Mouse (Mus musculus) MEL (cell line): ENCODE measurements at regions not wholly inside any gene's neighbourhood (a gene's known extent, or its start where the extent isn't known, plus 50 kb on each side); places are given as distances from the start of the nearest gene placed in this dataset.

Source experiments
- CTCF ChIP-seq, 3 experiments: IDR thresholded peaks in 2 of 3; conservative IDR thresholded peaks in 1 of 3; 2 replicates each; pipeline ENCODE4 v1.5.1; 2011 to 2012; ENCODE audit warnings: low read length in 3 of 3, low read depth in 2 of 3, mild to moderate bottlenecking in 2 of 3, improper control_type of control experiment in 1 of 3, inconsistent platforms in 1 of 3, mixed read lengths in 1 of 3, moderate library complexity in 1 of 3; ENCODE audit not compliant: control insufficient read depth in 1 of 3, insufficient read depth in 1 of 3, poor library complexity in 1 of 3, severe bottlenecking in 1 of 3
- EP300 ChIP-seq, 2 experiments: IDR thresholded peaks; 2 replicates each; pipeline ENCODE4 v1.6.1; 2011; ENCODE audit warnings: improper control_type of control experiment in 2 of 2, low read length in 2 of 2, low read depth in 1 of 2, mild to moderate bottlenecking in 1 of 2
- GATA1 ChIP-seq: IDR thresholded peaks from 2 replicates; pipeline ENCODE4 v1.6.1; 2011; ENCODE audit warnings: low read depth, low read length, improper control_type of control experiment
- MAZ ChIP-seq: IDR thresholded peaks from 2 replicates; pipeline ENCODE4 v1.6.1; 2012; ENCODE audit warnings: low read depth, mild to moderate bottlenecking, inconsistent platforms, low read length, improper control_type of control experiment
- MYC ChIP-seq: IDR thresholded peaks from 2 replicates; pipeline ENCODE4 v1.6.1; 2011; ENCODE audit warnings: low read depth, mild to moderate bottlenecking, low read length, improper control_type of control experiment, moderate library complexity
- POLR2A ChIP-seq, 2 experiments: IDR thresholded peaks; 2 replicates each; pipeline ENCODE4 v1.6.1; 2011 to 2012; ENCODE audit warnings: low read length in 2 of 2, mild to moderate bottlenecking in 2 of 2, control low read depth in 1 of 2, improper control_type of control experiment in 1 of 2, low read depth in 1 of 2, moderate library complexity in 1 of 2; ENCODE audit not compliant: control insufficient read depth in 1 of 2, insufficient read depth in 1 of 2, poor library complexity in 1 of 2
- POLR2AphosphoS5 ChIP-seq: IDR thresholded peaks from 2 replicates; pipeline ENCODE4 v1.6.1; 2012; ENCODE audit warnings: low read depth, borderline replicate concordance, mild to moderate bottlenecking, inconsistent platforms, low read length, moderate library complexity, mixed read lengths
- SIN3A ChIP-seq: IDR thresholded peaks from 2 replicates; pipeline ENCODE4 v1.6.1; 2012; ENCODE audit warnings: low read length, improper control_type of control experiment, inconsistent platforms
- TCF12 ChIP-seq: IDR thresholded peaks from 2 replicates; pipeline ENCODE4 v1.6.1; 2014; ENCODE audit warnings: low read depth, mild to moderate bottlenecking, inconsistent platforms, low read length, improper control_type of control experiment, moderate library complexity
- USF1 ChIP-seq: IDR thresholded peaks from 2 replicates; pipeline ENCODE4 v1.6.1; 2014; ENCODE audit warnings: low read depth, mild to moderate bottlenecking, inconsistent platforms, low read length, improper control_type of control experiment, moderate library complexity
- ZKSCAN1 ChIP-seq: IDR thresholded peaks from 2 replicates; pipeline ENCODE4 v1.6.1; 2012; ENCODE audit warnings: low read depth, mild to moderate bottlenecking, inconsistent platforms, low read length, improper control_type of control experiment, moderate library complexity
- ZNF384 ChIP-seq: IDR thresholded peaks from 2 replicates; pipeline ENCODE4 v1.6.1; 2012; ENCODE audit warnings: low read depth, mild to moderate bottlenecking, inconsistent platforms, low read length, improper control_type of control experiment

DNA sequence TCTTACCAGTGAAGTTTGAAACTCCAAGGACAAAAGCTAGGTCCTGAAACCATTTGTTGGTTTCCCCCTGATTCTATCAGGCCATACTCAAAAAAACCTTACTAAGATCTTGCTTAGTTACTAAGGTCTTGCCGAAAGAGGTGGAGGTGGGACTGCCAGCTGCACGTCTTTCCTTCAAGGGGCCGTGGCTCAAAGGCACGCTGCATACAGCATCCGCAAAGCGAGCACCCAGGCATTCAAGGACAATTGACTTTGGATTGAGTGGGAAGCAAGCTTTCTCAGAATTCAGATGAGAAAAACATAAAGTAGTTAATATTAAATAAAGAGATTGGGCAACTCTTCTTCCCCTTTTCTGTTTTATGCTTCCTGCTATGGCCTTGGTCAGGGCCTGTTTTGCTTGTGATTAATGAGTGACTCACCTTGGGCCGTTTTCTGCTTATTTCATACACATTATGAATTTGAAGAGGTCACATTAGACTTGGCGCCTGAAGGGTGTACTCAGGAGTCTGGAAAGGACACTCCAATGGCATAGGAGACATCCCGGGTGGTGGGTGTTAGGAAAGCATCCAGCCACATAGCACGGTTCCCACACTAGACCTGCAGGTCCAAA is 166.1 kb downstream of the Cyld start:
- TF ChIP-seq TCF12 (no peak), EP300 (IDR thresholded peaks at IDR 0.05; ENCODE audit: low read depth in 1 of 2, low read length in 2 of 2) (no peak), POLR2A (IDR thresholded peaks at IDR 0.05; ENCODE audit: control insufficient read depth in 1 of 2, insufficient read depth in 1 of 2, low read depth in 1 of 2, low read length in 2 of 2, poor library complexity in 1 of 2) (no peak), CTCF (IDR thresholded peaks at IDR 0.05 in 2 of 3, conservative IDR thresholded peaks at IDR 0.05 in 1 of 3; ENCODE audit: control insufficient read depth in 1 of 3, insufficient read depth in 1 of 3, low read depth in 2 of 3, low read length in 3 of 3, poor library complexity in 1 of 3, severe bottlenecking in 1 of 3) (no peak), MYC (no peak), ZKSCAN1 (no peak), GATA1 (no peak), POLR2AphosphoS5 (no peak), USF1 (no peak), SIN3A (no peak), ZNF384 (no peak), MAZ (no peak)
